Mouse (Mus musculus) neural tube, embryonic 15.5 days (tissue): ENCODE data around the gene Mttp. TPM values are rescaled to one million over a fixed set of nuclear protein-coding genes. Genes with fewer than 3 reads are reported as not detected.

ENCODE experiments used
- ATAC-seq: fragments of 200-750 bp; cut with Nextera tagmentation; 2 replicates; pipeline ENCODE4 v1.8.0; 2017; ENCODE audit warnings: mild to moderate bottlenecking, moderate TSS enrichment, moderate library complexity; ENCODE audit not compliant: low FRiP score
- H3K27ac ChIP-seq: fragments of 300-500 bp; sonication (generic); replicated peaks from 2 replicates; pipeline ENCODE4 v1.5.1; 2015; ENCODE audit warnings: mild to moderate bottlenecking, inconsistent platforms
- H3K27me3 ChIP-seq: fragments of 300-500 bp; sonication (generic); replicated peaks from 2 replicates; pipeline ENCODE4 v1.6.1; 2015; ENCODE audit warnings: inconsistent platforms
- H3K36me3 ChIP-seq: fragments of 300-500 bp; sonication (generic); 2 replicates; pipeline ENCODE4 v1.6.1; 2015; ENCODE audit warnings: inconsistent platforms
- H3K4me1 ChIP-seq: fragments of 300-500 bp; sonication (generic); 2 replicates; pipeline ENCODE4 v1.6.1; 2015; ENCODE audit warnings: inconsistent platforms
- H3K4me2 ChIP-seq: fragments of 300-500 bp; sonication (generic); 2 replicates; pipeline ENCODE4 v1.6.1; 2015; ENCODE audit warnings: inconsistent platforms, mild to moderate bottlenecking, moderate library complexity
- H3K4me3 ChIP-seq: fragments of 300-500 bp; sonication (generic); replicated peaks from 2 replicates; pipeline ENCODE4 v1.5.1; 2015; ENCODE audit warnings: mild to moderate bottlenecking, inconsistent platforms
- H3K9ac ChIP-seq: fragments of 300-500 bp; sonication (generic); replicated peaks from 2 replicates; pipeline ENCODE4 v1.6.1; 2015; ENCODE audit warnings: mild to moderate bottlenecking, inconsistent platforms
- H3K9me3 ChIP-seq: fragments of 300-500 bp; sonication (generic); replicated peaks from 2 replicates; pipeline ENCODE4 v1.6.1; 2016; ENCODE audit warnings: inconsistent platforms
- WGBS: fragments of 180-500 bp; shearing (Covaris S2); methylation state at CpG from one replicate; pipeline ENCODE4 v1.1.7; 2015; ENCODE audit warnings: mixed read lengths; 5-methylcytosine and 5-hydroxymethylcytosine counted together
- polyA plus RNA-seq: library from polyadenylated mRNA; unstranded; fragments of >200 nt; fragmentation: Nextera tagmentation; extraction: Ambion mirVana; gene quantifications from 2 replicates; pipeline ENCODE4 v1.2.1, GENCODE M21; 2015

Mttp gene
- 8.5 and 9.4 TPM in 2 replicates for polyA plus RNA-seq

GRCm38 (mm10) chr3:138144642-138145171 is at the start of gene Mttp:
Mttp (minus strand) TSS chr3:138144968.
- WGBS, result 3% methylated on average over 8 of the region's 8 CpGs
- H3K9me3 ChIP-seq, result no peaks in the 10 kb centered on the region
- H3K4me1 ChIP-seq, result peaks cover 9% of the 10 kb centered on the region; the same call in 1 of the 2 replicates
- peak; percentile 7; the same call in 1 of the 2 replicates for ATAC-seq
- peak within 1 kb of the TSS; percentile 78 for H3K4me3 ChIP-seq
- H3K27ac ChIP-seq, result peak within 1 kb of the TSS; percentile 99
- H3K4me2 ChIP-seq, result peak within 1 kb of the TSS; percentile 76
- no peaks in the 10 kb centered on the region for H3K36me3 ChIP-seq
- no peaks in the 10 kb centered on the region for H3K27me3 ChIP-seq
- peak within 1 kb of the TSS; percentile 71 for H3K9ac ChIP-seq

DNA sequence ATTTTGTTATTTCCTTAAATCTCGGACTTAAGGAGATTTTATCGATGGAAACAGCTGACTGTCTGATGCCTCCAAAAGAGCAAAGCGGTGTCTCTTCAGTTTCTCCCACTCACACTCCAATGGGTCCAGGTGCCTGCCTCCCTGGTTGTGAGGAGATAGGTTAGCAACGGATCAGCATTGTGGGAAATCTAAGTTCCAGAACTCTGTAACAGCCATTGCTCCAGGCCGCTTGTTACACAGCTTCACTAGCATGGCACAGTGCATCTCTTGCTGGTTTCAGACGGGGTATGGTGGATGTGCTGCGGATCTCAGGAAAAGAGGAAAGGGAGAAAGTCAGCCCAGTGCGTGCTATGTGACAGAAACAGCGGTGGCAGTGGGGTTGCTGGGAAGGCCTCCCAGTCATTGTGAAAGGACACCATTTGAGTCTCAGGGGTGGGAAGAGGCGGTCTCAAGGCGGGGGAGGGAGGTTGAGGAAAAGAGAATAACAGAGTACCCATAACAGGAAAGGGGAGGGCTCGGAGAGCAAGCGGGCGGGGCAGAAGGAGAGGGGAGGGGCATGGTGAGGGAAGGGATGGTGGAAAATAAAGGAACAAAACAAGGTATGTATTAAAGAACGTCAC is 49.0 kb upstream of the Mttp start, which contains the start of gene 4930579F01Rik:
Gene 4930579F01Rik, minus strand, starts transcription at position 143 of the 620 bp plus-strand sequence.
- H3K27ac ChIP-seq, result no peak within 1 kb of the TSS
- H3K4me2 ChIP-seq, result no peak within 1 kb of the TSS
- no peak within 1 kb of the TSS for H3K4me3 ChIP-seq
- H3K9ac ChIP-seq, result no peak within 1 kb of the TSS
- H3K9me3 ChIP-seq, result no peaks in the 10 kb centered on the region
- no peaks in the 10 kb centered on the region for H3K27me3 ChIP-seq
- H3K36me3 ChIP-seq, result no peaks in the 10 kb centered on the region
- H3K4me1 ChIP-seq, result 0 out of 2 replicates have a peak, but pooled peaks cover 5% of the 10 kb centered on the region
- no peak for ATAC-seq
- 83% methylated on average over 15 of the region's 15 CpGs for WGBS

- ATAC-seq, result no peak
- WGBS, result 86% methylated on average over 7 of the region's 7 CpGs
- Histone ChIP-seq H3K4me3 (no peak overlapping the region), H3K4me1 (no peaks in the 10 kb centered on the region), H3K4me2 (no peak overlapping the region), H3K9ac (no peak overlapping the region), H3K9me3 (no peaks in the 10 kb centered on the region), H3K27ac (no peak overlapping the region), H3K27me3 (no peaks in the 10 kb centered on the region), H3K36me3 (no peaks in the 10 kb centered on the region)
Measured at GRCm38 (mm10) chr3:138192260-138192659, 47.5 kb upstream of the Mttp start.

GRCm38 (mm10) chr3:138185995-138186930 is 41.5 kb upstream of the Mttp start:
- Histone ChIP-seq H3K9ac (no peak overlapping the region), H3K4me3 (no peak overlapping the region), H3K27ac (no peak overlapping the region), H3K36me3 (no peaks in the 10 kb centered on the region), H3K27me3 (no peaks in the 10 kb centered on the region), H3K9me3 (no peaks in the 10 kb centered on the region), H3K4me2 (no peak overlapping the region), H3K4me1 (no peaks in the 10 kb centered on the region)
- peak; percentile 38; the same call in 1 of the 2 replicates for ATAC-seq
- WGBS, result 80% methylated on average over 26 of the region's 26 CpGs

DNA sequence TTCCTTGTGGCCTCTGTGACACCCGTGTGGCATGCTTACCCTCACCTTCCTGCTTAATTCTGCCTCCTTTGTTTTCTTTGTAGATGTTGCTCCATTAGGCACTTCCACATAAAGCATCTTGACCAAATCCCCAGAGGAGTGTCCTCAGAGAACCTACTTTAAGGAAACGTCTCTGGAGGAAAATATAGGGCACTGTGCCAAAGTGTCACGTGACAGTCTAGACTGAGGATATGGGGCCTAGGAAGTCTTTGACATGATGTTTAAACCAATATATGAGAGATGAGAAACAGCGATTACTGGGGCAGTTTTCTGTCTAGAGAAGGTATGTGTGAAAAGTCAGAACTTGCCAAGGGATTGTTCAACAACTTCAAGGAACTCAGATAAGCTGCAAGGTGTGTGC is 40.5 kb upstream of the Mttp start:
- no peaks in the 10 kb centered on the region for H3K36me3 ChIP-seq
- 65% methylated on average over 4 of the region's 4 CpGs for WGBS
- H3K4me1 ChIP-seq, result no peaks in the 10 kb centered on the region
- H3K4me3 ChIP-seq, result no peak overlapping the region
- ATAC-seq, result no peak
- no peaks in the 10 kb centered on the region for H3K9me3 ChIP-seq
- no peak overlapping the region for H3K27ac ChIP-seq
- no peak overlapping the region for H3K9ac ChIP-seq
- no peak overlapping the region for H3K4me2 ChIP-seq
- no peaks in the 10 kb centered on the region for H3K27me3 ChIP-seq

GRCm38 (mm10) chr3:138183371-138183770 is 38.6 kb upstream of the Mttp start:
- no peaks in the 10 kb centered on the region for H3K4me1 ChIP-seq
- no peaks in the 10 kb centered on the region for H3K27me3 ChIP-seq
- no peak overlapping the region for H3K4me2 ChIP-seq
- no peaks in the 10 kb centered on the region for H3K36me3 ChIP-seq
- no peak for ATAC-seq
- WGBS, result 89% methylated on average over 7 of the region's 7 CpGs
- no peak overlapping the region for H3K27ac ChIP-seq
- no peak overlapping the region for H3K9ac ChIP-seq
- H3K4me3 ChIP-seq, result no peak overlapping the region
- no peaks in the 10 kb centered on the region for H3K9me3 ChIP-seq

- no peak overlapping the region for H3K4me3 ChIP-seq
- no peak overlapping the region for H3K9ac ChIP-seq
- H3K27me3 ChIP-seq, result no peaks in the 10 kb centered on the region
- no peak overlapping the region for H3K4me2 ChIP-seq
- no peaks in the 10 kb centered on the region for H3K4me1 ChIP-seq
- no peaks in the 10 kb centered on the region for H3K36me3 ChIP-seq
- no peak for ATAC-seq
- H3K27ac ChIP-seq, result no peak overlapping the region
- no peaks in the 10 kb centered on the region for H3K9me3 ChIP-seq
- WGBS, result 87% methylated on average over 2 of the region's 2 CpGs
Measured at GRCm38 (mm10) chr3:138182019-138182418, 37.3 kb upstream of the Mttp start.

DNA sequence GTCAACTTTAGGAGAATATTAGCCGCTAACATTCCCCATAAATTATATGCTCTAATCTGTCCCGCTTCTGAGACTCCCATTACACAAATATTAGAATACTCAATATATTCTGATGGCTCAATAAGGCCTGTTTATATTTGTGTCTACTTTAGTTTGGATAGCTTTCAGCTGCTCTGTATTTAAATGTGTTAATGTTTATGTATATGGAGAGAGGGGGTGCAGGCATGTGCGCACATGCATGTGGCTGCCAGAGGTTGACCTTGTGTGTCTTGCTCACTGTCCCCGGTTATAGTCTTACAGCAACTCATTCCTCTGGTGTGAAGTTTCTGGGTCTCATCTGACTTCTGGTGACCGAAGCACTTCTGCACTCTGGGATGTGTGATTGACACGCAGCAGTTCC is 30.8 kb upstream of the Mttp start:
- no peaks in the 10 kb centered on the region for H3K27me3 ChIP-seq
- H3K4me2 ChIP-seq, result no peak overlapping the region
- 92% methylated on average over 6 of the region's 6 CpGs for WGBS
- no peak overlapping the region for H3K9ac ChIP-seq
- H3K4me3 ChIP-seq, result no peak overlapping the region
- H3K27ac ChIP-seq, result no peak overlapping the region
- H3K4me1 ChIP-seq, result no peaks in the 10 kb centered on the region
- H3K36me3 ChIP-seq, result no peaks in the 10 kb centered on the region
- no peaks in the 10 kb centered on the region for H3K9me3 ChIP-seq
- ATAC-seq, result no peak

DNA sequence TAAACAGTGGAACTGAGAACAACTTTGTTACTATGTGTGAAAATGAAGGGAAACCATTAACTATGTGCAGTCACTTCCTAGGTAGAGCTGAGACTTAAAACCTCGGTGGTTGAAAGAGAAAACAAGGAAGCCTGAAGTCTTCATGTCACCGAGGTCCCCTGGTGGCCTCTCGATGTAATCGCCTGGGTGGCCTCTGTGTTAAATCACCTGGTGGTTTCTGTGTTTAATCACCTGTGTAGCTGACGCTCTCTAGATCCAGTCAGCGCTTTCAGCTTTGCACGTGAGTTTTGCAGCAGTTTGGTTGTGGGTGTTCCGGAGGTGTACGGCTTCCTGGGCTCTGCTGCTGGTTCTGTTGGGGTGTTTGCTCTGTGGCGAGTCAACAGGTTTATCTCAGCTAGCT is 28.5 kb upstream of the Mttp start:
- Histone ChIP-seq H3K27ac (no peak overlapping the region), H3K4me1 (no peaks in the 10 kb centered on the region), H3K4me2 (no peak overlapping the region), H3K27me3 (no peaks in the 10 kb centered on the region), H3K9me3 (no peaks in the 10 kb centered on the region), H3K9ac (no peak overlapping the region), H3K36me3 (no peaks in the 10 kb centered on the region), H3K4me3 (no peak overlapping the region)
- no peak for ATAC-seq
- 83% methylated on average over 10 of the region's 10 CpGs for WGBS

DNA sequence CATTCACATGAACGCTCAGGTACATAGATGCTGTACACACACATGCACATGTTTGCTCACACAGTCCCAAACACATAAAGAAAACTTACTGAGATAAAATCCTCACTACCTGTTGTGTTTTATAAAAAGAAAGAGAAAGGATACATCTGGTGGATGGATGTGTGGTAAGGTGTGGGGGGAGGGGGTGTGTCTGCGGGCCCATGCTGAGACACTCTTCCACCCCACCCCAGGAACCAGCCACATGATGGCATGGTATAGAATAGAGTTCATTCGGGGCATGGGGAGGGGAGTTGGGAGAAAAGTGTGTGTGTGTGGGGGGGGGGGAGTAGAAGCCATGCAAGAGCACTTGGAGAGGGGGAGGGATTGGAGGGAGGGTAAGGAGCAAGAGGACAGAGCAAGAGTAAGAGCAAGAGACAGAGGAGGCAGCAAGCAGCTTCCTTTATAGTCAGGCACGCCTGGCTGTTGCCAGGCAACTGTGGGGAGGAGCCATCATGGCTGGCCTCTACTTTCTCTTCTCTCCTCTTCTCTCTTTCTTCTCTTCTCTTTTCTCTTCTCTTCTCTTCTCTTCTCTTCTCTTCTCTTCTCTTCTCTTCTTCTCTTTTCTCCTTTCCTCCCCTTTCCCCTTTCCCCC is 17.9 kb upstream of the Mttp start:
- no peaks in the 10 kb centered on the region for H3K36me3 ChIP-seq
- 56% methylated on average over 4 of the region's 4 CpGs for WGBS

DNA sequence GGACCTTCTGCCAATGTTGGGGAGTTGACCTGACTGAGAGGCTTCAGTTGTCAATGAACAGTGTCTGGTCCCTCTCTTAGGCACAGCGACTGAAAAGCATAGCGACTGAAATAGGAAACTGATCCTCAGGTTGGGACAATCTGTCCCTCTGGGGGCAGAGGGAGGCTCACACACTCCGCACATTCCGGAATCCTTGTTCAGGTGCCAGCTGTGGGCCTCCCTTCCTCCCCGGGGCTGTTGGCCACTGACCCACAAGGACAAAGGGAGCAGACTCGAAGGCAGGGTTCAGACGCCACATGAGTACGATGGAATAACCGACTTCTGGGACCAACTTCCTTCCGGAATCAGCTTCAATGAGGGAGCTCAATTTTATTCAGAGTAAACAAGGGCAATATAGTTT is 16.9 kb upstream of the Mttp start:
- Histone ChIP-seq H3K27ac (no peak overlapping the region), H3K9ac (no peak overlapping the region), H3K36me3 (no peaks in the 10 kb centered on the region), H3K4me3 (no peak overlapping the region), H3K4me1 (no peaks in the 10 kb centered on the region), H3K27me3 (no peaks in the 10 kb centered on the region), H3K4me2 (no peak overlapping the region), H3K9me3 (no peaks in the 10 kb centered on the region)
- no peak for ATAC-seq
- 85% methylated on average over 10 of the region's 10 CpGs for WGBS

More for the DNA sequence above, 17.9 kb upstream of the Mttp start:
- Histone ChIP-seq H3K9me3 (no peaks in the 10 kb centered on the region), H3K9ac (no peak overlapping the region), H3K27ac (no peak overlapping the region), H3K4me3 (no peak overlapping the region), H3K4me2 (no peak overlapping the region), H3K27me3 (no peaks in the 10 kb centered on the region), H3K4me1 (no peaks in the 10 kb centered on the region)
- no peak for ATAC-seq
